Mouse (Mus musculus) myocyte (in vitro differentiated cells): ENCODE data around the gene Cabp2.

ENCODE experiments used
- CEBPB ChIP-seq: IDR thresholded peaks from 2 replicates; pipeline ENCODE4 v1.6.1; 2011; ENCODE audit warnings: mild to moderate bottlenecking, moderate library complexity; ENCODE audit not compliant: poor library complexity, insufficient read depth, severe bottlenecking
- E2F4 ChIP-seq: IDR thresholded peaks from one replicate; pipeline ENCODE4 v1.6.1; 2011; ENCODE audit warnings: mild to moderate bottlenecking, control low read depth, moderate library complexity; ENCODE audit not compliant: insufficient read depth
- MAX ChIP-seq: IDR thresholded peaks from one replicate; pipeline ENCODE4 v1.6.1; 2011; ENCODE audit warnings: low read depth, mild to moderate bottlenecking, control low read depth
- MYOD1 ChIP-seq, 3 experiments: IDR thresholded peaks; one replicate each; pipeline ENCODE4 v1.6.1; 2011; ENCODE audit warnings: control low read depth in 2 of 3, low read depth in 2 of 3, mild to moderate bottlenecking in 2 of 3, moderate library complexity in 1 of 3; ENCODE audit not compliant: insufficient read length in 2 of 3, control insufficient read depth in 1 of 3
- MYOG ChIP-seq, 3 experiments: IDR thresholded peaks; one replicate each; pipeline ENCODE4 v1.6.1; 2011; ENCODE audit warnings: control low read depth in 2 of 3, low read depth in 2 of 3, mild to moderate bottlenecking in 2 of 3; ENCODE audit not compliant: insufficient read length in 2 of 3, control insufficient read depth in 1 of 3, insufficient read depth in 1 of 3
- POLR2A ChIP-seq: IDR thresholded peaks from one replicate; pipeline ENCODE4 v1.6.1; 2011; ENCODE audit warnings: low read depth, mild to moderate bottlenecking, control low read depth, moderate library complexity; ENCODE audit not compliant: insufficient read length
- POLR2AphosphoS2 ChIP-seq: IDR thresholded peaks from one replicate; pipeline ENCODE4 v1.6.1; 2011; ENCODE audit warnings: low read depth, control low read depth; ENCODE audit not compliant: insufficient read length
- REST ChIP-seq: IDR thresholded peaks from one replicate; pipeline ENCODE4 v1.6.1; 2011; ENCODE audit warnings: mild to moderate bottlenecking, control low read depth, moderate library complexity; ENCODE audit not compliant: insufficient read depth, insufficient read length
- SRF ChIP-seq: IDR thresholded peaks from one replicate; pipeline ENCODE4 v1.6.1; 2011; ENCODE audit warnings: low read depth; ENCODE audit not compliant: control insufficient read depth, insufficient read length
- TCF12 ChIP-seq: IDR thresholded peaks from one replicate; pipeline ENCODE4 v1.6.1; 2011; ENCODE audit warnings: mild to moderate bottlenecking, control low read depth; ENCODE audit not compliant: poor library complexity, insufficient read depth, severe bottlenecking
- TCF3 ChIP-seq: IDR thresholded peaks from one replicate; pipeline ENCODE4 v1.6.1; 2011; ENCODE audit warnings: low read depth, control low read depth; ENCODE audit not compliant: insufficient read length
- USF1 ChIP-seq: IDR thresholded peaks from one replicate; pipeline ENCODE4 v1.6.1; 2011; ENCODE audit warnings: low read depth, mild to moderate bottlenecking, control low read depth, moderate library complexity

DNA sequence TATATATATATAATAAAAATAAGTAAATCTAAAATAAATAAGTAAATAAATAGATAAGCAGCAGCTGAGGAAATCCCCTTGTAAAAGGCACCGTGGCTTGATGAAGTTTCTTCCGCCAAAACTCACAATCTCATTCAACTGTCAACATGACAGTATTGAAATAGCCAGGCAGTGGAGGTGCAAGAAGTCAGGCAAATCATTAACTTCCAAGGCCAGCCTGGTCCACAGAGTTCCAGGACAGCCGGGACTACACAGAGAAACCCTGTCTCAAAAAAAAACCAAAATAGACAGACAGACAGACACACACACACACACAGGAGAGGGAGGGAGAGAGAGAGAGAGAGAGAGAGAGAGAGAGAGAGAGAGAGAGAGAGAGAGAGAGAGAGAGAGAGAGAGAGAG, 48.1 kb upstream of the Cabp2 start:
- no peak for TF ChIP-seq CEBPB
- no peak for TF ChIP-seq POLR2A
- TF ChIP-seq E2F4, result no peak
- TF ChIP-seq TCF12, result no peak
- TF ChIP-seq MYOD1 (IDR thresholded peaks at IDR 0.05; ENCODE audit: control insufficient read depth in 1 of 3, insufficient read length in 2 of 3, low read depth in 2 of 3), result no peak
- TF ChIP-seq TCF3, result no peak
- no peak for TF ChIP-seq POLR2AphosphoS2
- TF ChIP-seq MYOG (IDR thresholded peaks at IDR 0.05; ENCODE audit: control insufficient read depth in 1 of 3, insufficient read depth in 1 of 3, insufficient read length in 2 of 3, low read depth in 2 of 3), result no peak
- TF ChIP-seq USF1, result no peak
- no peak for TF ChIP-seq MAX
- TF ChIP-seq REST, result no peak
- TF ChIP-seq SRF, result no peak
